Mouse (Mus musculus) brain, embryonic 14.5 days (tissue): ENCODE data around the gene Rab33b.

Experiments used
- CTCF ChIP-seq: fragments of 200-500 bp; IDR thresholded peaks from 2 replicates; pipeline ENCODE4 v1.5.1; 2012; ENCODE audit warnings: inconsistent platforms, mild to moderate bottlenecking, moderate library complexity, borderline replicate concordance; ENCODE audit not compliant: insufficient read depth, insufficient read length; ENCODE audit errors: extremely low read depth
- POLR2A ChIP-seq: fragments of 200-500 bp; IDR thresholded peaks from 2 replicates; pipeline ENCODE4 v1.6.1; 2012; ENCODE audit warnings: mild to moderate bottlenecking, inconsistent platforms, borderline replicate concordance; ENCODE audit not compliant: poor library complexity, insufficient read depth, insufficient read length, severe bottlenecking; ENCODE audit errors: extremely low read depth

GRCm38 (mm10) chr3:51517467-51517866, 33.7 kb downstream of the Rab33b start:
- no peak for TF ChIP-seq CTCF
- TF ChIP-seq POLR2A: no peak
